Mouse (Mus musculus) kidney, postnatal 25 days (tissue): ENCODE data around the gene Ganc.

Source experiments
- DNase-seq, 2 experiments: peaks; one replicate each; pipeline ENCODE4 v3.0.0; 2021; ENCODE audit warnings: mixed read lengths in 2 of 2

The Ganc gene

DNA sequence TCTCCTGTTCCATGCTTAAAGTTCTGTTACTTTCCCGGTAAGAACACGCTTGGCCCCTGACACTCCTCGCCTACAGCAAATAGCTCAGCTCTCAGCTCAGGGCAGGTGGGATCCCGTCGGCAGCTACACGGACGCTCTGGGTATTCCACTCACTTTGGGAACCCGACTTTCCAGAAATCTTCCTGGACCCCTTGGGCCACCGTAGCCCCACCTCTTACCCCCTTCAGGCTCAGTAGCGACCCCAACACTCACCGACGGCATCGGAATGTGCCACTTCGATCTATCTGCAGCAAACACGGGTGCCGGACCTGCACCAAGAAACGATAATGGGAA lies at the start of gene Ganc:
TSS of gene Ganc (plus strand) at position 244 of the 333 bp plus-strand sequence.
- DNase-seq, result no peak

DNA sequence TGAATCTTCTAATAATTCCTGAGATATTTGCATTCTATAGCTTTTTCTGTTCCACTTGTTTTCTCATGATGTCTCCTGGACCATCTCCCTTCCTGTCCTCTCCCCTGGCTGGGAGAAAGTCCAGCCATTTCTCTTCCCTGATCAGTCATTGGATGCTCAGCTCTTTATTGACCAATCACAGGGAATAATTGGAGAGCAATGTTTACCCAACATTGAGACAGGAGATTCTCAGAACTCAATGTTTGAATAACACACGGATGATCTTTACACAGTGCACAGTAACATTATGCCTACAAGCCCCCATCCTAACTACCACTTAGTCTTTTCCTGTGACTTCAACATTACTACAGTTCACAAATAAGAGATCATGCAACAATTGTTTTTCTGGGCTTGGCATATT lies 43.3 kb upstream of the Ganc start:
- DNase-seq, result no peak

DNA sequence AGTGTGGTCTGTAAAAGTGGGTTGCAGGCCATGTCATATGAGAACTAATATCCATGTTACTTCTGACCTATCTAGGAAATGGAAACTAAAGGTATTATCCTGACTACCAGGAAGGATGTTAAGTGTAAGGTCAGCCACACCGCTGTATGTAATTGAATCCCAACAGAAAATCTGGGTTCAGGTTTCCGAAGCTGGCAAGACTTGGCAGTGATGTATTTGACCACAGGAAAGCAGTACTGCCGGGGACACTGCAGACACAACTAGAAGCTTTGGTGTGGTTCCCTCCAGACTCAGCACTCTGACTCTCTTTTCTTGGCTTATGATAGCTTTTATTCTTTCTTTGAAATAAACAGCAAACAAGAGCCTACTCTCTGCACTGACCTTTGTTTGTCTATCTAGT lies 37.2 kb upstream of the Ganc start:
- no peak for DNase-seq

DNA sequence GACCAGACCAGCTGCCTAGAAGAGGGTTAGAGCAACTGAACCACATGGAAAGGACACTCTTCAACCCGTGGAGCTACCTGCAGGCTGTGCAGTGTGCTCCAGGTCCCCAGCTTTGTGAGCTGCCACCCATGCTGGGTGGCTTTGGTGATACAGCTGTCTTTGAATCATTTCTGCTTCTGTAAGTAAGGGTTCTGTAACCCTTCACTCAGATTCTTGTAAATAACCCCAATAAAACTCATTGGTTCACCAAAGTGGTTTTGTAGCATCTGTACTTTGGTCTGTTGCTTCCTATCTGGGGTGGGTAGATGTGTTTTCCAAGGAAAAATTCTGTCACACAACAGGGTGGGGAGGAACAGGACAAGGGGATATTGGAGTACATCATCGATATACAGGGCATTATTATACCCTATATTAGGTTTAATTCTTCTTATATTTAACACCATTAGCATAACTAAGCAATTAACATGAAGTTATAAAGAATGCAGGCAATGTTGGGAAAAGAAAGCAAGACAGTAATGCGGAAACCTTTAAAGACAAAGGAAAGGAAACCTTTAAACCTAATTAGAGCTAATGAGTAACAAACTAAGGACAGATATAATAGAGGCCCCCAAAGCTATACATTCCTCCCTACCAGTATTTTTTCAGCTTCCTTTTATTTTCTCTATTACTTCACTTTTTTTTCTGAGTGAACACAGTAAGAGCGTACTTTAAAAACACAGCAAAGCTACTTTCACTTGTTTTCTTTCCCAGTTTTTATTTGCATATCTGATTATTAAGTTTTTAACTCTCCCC lies 36.1 kb upstream of the Ganc start:
- DNase-seq, result no peak

DNA sequence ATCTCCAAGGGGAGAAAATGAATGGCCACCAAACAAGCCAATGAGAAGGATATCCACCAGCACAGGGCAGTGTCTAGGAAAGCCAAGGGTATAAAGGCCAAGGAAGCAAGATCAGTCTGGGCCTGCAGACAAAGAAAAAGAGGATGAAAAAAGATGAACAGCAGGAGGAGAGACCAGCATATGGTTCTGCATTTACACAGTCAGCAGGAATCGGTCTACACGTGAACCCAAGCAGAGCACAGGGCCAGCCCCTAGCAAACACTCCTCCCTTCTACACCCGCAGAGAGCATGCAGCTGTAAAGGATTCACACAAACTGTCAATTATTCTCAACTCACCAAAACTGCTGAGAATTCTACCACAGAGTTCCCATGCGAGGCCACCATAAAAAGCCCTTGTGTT lies 29.8 kb upstream of the Ganc start:
- DNase-seq, result no peak

DNA sequence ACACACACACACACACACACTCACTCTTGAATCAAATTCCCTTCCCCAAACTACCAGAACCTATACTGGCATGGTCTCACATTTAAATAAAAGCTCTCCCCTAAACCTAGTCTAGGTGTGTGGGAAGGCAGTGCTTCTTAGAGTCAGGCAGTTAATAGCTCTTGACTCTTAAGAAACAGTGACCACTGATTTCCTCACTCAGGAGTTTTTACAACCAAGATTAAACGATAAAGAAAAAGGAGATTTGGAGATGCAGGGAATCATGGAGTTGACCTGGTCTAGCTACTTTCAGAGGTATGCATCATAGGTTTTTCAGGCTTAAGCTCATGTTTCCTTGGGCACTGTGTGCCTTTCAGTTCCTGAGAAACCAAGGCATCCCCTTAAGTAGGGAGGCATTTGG lies 17.4 kb upstream of the Ganc start:
- no peak for DNase-seq

DNA sequence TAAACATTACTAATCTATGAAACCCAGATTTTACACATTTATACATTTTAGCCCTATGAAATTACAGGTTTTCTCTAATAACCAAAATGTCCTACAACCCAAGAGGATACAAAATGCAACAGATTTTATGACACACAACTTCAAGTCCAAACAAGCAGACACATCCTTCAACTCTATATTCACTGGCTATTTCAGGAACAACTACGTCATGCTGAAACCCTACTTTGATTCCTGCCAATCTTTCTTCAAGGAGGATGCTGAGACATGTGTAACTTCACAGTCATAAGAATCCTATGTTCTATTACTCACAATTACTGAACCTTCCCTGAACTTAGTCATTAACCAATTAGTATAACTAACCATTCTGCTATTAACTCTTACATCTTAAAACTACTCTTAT lies 16.4 kb upstream of the Ganc start:
- DNase-seq, result no peak

DNA sequence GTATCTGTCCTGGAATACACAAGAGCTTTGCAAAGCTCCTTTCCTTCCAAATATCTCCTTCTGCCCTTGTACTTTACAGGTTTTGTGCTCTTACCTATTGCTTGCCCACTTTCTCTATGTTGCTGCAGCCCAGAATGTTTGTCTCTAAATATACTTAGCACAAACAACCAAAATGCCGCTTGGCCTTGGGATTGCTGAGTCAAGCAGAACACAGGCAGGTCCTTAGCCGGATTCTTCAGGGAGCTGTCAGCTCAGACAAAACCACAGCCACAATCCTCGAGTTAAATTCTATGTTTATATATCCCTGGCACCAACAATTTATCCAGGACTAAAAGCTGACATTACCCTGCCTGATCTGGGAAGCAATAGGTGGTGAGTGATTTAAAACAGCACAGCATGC lies 14.3 kb upstream of the Ganc start:
- no peak for DNase-seq

DNA sequence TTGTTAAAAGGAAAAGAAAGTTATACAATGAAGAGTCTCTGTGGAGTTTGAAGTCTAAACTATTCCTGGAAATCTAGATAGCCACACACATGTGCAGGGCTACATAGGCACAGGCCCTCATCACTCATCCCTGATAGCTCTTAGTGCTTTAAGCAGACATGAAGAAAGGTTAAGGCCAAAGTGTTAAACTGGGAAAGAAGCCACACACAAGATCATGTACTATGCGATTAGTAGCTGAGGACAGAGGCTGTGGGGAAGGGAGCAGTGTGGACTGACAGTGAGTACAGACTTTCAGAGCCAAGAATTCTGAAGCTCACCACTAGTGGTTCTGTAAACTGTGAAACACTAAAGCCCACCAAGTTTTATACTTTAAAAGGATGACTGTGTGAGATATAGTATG lies 12.8 kb upstream of the Ganc start:
- no peak for DNase-seq

DNA sequence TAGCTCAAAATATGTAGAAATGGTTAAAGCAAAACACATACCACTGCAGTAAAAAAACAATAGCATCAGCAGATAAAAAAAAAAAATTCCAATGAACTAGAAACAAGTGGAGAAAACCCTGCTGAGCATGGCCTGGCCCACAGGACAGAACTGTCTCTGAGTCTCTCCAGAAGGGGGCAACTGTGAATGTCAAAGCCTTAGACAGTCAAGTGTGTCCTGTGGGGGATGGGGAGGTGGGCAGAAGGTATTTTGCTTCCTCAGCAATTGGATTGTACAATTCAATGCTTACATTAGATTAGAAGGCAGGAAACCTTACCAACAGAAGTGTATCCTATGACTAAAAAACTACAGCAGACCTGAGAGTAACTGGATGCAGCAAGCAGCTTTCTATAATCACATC lies 11.3 kb upstream of the Ganc start:
- DNase-seq, result no peak

DNA sequence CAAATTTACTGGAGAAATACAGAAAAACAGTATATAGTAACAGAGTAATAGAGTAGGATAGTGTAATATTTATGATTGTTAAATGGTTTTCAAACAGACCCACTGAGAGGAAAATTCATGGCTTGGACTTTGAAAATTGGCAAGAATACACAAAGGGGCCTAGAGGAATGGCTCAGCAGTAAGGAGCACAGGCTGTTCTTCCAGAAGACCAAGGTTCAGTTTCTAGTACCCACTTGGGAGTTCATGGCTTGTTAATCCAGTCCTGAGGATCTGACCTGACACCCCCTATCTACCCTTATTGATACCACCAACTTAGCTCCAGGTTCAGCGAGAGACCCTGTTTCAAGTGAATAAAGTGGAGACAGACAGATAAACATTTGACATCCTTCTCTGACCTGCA lies 5.7 kb upstream of the Ganc start:
- DNase-seq, result peak; percentile 20 to 49

DNA sequence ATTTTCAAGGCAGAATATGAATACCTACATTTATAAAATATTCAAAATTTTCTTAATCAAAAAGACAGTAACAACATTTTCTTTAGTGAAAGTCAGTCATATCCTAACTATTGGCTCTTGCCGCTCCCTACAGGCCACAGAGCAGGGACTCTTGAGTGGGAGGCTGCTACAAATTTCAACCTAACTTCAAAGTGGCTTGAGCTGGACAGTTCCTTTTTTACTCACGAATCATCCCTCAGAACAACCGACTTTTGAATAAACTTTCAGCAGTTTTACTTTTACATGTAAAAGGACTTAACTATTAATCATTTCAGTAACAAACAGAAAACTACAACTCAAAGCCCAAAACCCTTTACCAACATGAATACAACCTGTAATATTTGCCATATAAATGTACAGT lies 883 bp upstream of the Ganc start:
- no peak for DNase-seq

DNA sequence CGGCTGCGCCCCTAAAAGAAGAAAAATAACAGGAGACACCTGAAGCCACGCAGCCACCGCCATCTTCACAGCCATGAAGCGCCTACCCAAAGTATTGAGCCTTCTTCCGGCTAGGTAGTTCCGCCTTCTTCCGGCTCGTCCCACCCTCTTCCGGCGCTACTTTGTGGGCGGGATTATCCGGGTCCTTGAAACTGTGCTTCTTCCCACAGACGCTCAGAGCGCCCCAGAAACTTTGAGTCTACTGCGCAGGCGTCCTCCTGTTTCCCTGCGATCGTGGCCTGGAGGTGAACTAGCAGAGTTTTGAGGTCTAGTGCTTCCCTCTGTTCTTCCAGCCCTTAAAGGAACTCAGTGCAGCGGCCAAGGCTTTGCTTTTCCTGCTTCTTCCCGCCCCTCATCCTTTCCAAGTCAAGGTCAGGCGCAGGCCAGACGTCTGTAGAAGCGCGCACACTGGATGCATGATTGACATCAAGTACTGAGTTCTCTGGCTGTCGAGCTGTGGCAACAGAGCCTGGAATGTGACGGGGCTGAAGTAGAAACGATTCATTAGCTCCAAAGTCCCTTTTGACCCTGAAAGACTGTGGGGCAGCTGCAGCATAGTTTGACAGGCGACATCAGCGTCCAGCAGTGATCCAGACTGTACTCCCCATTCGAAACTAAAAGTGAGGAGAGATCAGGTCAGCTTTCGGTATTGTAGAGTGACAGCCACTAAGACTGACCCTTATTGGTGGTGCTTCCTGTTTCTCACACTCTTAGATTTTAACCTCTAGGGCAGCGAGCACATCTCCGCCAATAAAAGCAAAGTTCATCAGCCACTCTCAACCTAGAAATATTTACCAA lies 508 bp downstream of the Ganc start, which contains the start of gene Tmem87a:
TSS of gene Tmem87a (minus strand) at position 128 of the 837 bp plus-strand sequence.
- peak; percentile 96 to 97 for DNase-seq

DNA sequence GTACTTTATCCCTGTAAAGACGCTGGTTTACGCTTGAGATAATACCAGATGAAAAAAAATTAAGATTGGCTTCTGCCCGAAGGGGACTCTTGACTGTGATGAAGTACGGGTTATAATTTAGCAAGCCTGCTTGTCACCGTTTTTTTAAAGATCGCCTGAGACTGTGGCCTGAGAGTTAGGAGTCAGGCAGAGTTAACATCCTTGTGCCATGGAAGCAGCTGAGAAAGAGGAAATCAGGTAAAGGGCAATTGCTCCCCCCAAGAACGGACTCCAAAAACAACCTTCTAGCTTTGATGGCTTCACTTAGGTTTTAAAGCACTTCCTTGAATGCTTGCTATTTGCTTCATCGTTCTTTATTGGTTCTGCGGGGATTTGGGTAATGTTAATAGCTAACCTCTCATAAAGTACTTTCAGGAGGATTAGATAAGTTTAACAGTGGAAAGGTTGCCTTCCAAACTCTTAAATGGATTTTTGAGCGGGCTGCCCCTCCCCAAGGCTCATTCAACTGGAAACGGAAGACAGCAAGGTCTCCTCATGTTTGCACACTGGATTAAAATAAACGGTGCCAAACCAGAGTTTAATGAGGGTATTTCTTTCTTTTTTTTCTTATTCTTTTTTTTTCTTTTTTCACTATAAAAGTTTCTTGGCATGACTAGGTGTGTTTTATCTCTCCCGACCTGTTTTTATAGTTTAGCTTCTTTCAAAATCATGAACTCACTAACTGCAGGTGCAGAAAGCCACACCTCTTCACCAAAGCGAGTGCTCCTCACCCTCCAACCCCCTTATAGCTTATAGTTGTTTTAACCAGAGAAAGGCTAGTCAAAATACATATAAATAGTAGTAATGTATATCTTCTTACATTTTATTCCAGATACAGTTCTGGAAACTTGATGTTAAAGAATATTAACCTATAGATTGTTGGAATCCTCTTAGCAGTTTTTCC lies 1.4 kb downstream of the Ganc start:
- DNase-seq, result peak; percentile 28 to 61

DNA sequence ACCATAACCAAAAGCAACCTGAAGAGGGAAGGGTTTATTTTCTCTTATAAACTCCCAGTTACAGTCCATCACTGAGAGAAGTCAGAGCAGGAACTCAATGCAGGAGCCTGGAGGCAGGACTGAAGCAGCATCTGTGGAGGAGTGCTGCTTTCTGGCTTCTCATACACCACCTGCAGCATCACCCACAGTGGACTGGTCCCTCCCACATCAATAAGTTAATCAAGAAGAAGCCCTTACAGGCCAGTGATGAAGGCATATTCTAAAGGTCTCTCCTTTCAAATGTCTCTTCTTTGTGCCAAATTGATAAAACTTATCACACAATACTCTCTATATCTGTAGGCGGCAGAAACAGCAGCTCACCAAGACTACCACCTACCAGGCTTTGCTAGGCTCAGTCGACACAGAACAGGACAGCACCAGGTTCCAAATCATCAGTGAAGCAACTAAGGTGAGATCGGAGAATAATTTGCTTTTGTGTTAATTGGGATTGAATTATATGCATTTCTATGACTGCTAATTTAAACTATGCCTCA lies 7.5 kb downstream of the Ganc start:
- DNase-seq, result no peak

DNA sequence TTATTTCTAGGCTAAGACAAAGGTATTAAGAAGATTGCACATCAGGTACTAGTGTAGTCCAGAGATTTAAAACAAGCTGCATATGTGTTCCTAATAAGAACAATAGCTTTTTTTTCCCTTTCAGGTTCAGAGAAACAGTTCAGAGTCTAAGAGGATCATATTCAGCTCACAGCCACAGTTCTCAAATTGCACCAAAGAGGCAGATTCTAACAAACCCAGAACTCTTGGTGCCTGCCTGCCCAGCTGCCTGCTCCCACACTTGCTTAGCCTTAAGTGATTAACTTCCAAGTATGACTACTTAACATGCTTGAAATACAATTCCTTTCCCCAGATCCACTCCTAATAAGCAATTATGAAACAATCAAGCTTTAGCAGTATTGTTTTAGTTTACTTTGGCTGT lies 10.4 kb downstream of the Ganc start:
- DNase-seq, result no peak

DNA sequence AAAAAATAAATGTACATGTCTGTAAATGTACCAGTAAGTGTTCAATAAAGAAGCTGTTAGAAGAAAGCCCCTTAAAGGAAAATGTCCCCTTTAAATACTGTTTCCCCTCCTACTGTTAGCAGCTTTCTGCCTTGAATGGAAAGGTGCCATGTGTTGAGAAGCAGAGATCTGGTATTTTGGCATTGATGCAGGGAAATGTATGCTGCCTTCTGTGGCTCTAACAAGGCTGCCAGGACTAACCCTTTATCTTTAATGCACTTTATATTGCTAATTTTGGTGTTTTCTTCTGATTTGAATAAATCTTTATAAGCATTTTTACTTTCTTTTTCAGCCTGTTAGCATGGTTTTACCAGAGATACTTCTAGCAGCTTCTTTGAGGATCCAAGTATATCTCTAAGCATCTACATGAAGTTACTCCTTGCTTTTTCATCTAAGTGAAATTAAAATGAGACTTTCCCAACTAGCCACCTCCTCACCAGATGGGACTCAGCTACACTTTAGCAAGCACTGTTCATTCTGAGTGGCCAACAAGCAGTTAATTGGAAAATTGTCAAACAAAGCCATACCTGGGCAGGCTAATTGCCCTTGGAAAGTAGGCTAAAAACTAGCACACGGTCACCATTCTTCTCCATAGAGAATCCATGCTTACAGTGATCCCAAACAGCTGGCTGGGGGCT lies 11.2 kb downstream of the Ganc start:
- DNase-seq, result no peak

DNA sequence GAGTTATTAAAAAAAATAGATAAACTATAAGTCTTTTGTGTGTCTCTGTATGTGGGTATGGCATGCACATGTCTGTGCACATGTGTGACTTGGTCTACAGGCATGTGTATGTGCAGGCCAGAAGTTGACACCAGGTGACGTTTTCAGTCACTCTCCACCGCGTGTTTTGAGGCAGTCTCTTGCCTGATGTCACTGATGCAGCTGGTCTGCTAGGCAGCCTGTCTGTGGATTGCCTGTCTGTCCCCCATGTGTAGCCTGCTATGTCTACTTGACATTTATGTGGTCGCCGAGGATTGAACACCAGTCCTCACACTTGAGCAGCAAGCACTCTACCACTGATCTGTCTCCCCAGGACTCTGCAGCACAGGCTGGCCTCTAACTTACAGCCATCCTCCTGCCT lies 20.7 kb downstream of the Ganc start:
- no peak for DNase-seq

DNA sequence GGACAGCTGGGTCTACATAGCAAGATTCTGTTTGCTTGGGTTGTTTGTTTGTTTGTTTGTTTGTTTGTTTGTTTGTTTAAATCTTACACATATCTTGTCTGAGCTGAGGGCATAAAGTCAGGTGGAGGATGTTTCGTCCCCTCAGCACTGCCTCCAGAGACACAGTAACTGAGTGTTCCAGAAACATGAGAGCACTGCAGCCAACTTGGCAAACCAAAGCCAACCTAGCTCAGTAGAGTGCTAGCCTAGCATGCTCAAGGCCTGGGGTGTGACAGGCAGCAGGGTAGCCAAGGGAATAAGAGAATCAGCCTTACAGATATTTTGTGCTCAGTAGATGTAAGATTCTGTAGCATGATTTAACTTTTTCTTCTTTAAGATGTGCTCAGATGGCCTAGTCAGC lies 40.8 kb downstream of the Ganc start:
- no peak for DNase-seq

DNA sequence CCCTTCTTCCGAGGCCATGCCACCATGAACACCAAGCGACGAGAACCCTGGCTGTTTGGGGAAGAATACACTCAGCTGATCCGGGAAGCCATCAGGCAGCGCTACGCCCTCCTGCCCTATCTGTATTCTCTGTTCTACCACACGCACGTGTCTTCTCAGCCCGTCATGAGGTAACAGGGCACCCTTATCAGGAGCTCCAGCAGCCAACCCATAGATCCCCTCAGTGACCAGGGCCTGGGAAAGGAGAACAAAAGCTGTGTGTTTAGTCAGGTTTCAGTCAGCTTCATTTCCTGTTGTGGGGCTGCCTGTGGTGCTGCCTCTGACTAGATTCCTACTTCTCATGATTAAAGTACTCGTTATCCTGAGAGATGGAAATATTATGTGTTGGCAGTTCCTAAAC lies 42.7 kb downstream of the Ganc start:
- DNase-seq, result no peak

DNA sequence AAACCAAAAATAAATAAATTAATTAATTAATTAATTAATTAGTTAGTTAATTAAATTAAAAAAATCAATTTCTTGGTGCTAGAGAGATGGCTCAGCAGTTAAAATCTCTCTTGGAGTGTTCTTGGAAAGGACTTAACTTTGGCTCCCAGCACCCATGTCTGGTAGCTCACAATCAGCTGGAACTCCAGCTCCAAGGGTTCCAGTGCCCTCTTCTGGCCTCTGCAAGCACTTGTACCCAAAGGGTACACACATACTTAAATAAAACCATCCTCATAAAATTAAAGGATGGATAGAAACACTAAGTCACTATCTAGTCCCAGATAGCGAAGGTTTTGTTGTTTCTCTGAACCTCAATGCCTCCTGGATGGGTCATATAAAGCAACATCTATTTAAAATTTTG lies 43.6 kb downstream of the Ganc start:
- DNase-seq, result no peak

DNA sequence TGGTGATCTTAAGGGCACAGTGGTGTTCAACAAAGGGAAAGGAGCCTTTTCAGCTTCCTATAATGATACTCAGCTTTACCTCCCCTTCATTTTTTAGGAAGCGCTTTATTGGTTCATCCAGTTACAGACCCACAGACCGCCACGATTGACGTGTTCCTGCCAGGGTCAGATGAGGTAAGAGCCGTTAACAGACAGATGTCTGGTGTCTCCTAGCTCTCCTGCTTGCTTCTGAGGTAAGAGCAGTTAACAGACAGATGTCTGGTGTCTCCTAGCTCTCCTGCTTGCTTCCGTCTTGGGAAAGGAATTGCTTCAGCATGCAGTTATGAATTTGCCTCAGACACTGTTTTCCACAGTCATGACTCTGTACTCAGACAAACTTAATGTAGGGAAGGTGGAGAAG lies 47.0 kb downstream of the Ganc start:
- DNase-seq, result no peak
